Mouse (Mus musculus): ENCODE results near the gene Rgs9bp. TPM values are rescaled to one million over a fixed set of nuclear protein-coding genes. Genes with fewer than 3 reads are reported as not detected.
"Not testable (repeated sequence)": the region's sequence is repeated elsewhere in the genome, so short reads cannot be mapped to it uniquely, and the experiment has no call there.

Rgs9bp gene
- polyA plus RNA-seq, 1 experiment from 2014 or later: 0.22 TPM

DNA sequence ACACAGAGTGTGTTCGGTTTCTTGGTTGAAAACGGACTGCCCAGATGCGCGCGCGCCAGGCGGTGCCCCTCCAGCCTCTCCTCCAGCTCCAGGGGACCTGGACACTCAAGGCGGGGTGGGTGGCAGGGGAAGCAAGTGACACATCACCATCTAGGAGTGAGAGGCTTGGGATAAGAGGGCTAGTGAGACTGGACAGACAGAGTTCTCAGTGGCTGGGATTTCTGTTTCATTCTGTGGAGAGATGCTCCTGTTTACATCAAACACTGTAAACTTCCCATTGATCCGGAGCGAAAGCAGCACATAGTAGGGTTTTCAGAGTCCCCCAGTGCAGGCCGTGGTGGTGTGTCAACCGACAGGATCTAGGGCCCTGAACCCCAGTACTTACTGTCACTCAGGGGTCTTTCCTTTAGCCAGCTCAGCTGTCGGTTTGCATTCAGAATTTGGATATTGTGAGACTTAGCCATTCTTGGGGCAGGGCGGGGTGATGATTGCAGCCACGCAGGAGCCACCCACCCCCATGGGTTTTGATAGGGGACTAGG lies 1.6 kb upstream of the Rgs9bp start:
- H3K9ac ChIP-seq (ENCODE audit: low read depth, low read length): peak overlapping the region; percentile 95
- DNase-seq (ENCODE audit: low spot score): no peak
- H3K27ac ChIP-seq (ENCODE audit: low read depth, low read length): peak overlapping the region; percentile 86
- peaks cover 3% of the 10 kb centered on the region for H3K36me3 ChIP-seq (ENCODE audit: control insufficient read depth, insufficient read depth, low read length)
- H3K27me3 ChIP-seq (replicated peaks; ENCODE audit: control insufficient read depth, insufficient read depth, low read length): peaks cover 25% of the 10 kb centered on the region
- H3K9me3 ChIP-seq (ENCODE audit: control insufficient read depth, low read length): no peaks in the 10 kb centered on the region
- H3K4me2 ChIP-seq: peak overlapping the region; percentile 100
- peak overlapping the region; percentile 97 for H3K4me3 ChIP-seq (ENCODE audit: low read depth, low read length)
- WGBS: 18% methylated on average over 15 of the region's 15 CpGs
- no peak for ATAC-seq (replicated peaks; ENCODE audit: low FRiP score)
- H3K4me1 ChIP-seq (replicated peaks; ENCODE audit: control insufficient read depth, insufficient read depth, low read length): peaks cover 41% of the 10 kb centered on the region

- WGBS: under 1% methylated on average over 49 of the region's 49 CpGs
Measured at GRCm38 (mm10) chr7:35586055-35586905, 898 bp upstream of the Rgs9bp start, which contains the start of gene Ankrd27. TSS of gene Ankrd27 (plus strand) at chr7:35586244.

GRCm38 (mm10) chr7:35584786-35585190 lies 594 bp downstream of the Rgs9bp start:
- Histone ChIP-seq H3K4me1 (replicated peaks; ENCODE audit: control insufficient read depth, insufficient read depth, low read length) (peaks cover 41% of the 10 kb centered on the region), H3K27me3 (replicated peaks; ENCODE audit: control insufficient read depth, insufficient read depth, low read length) (peaks cover 25% of the 10 kb centered on the region), H3K9ac (ENCODE audit: low read depth, low read length) (peak overlapping the region; percentile 64), H3K4me2 (peak overlapping the region; percentile 100), H3K4me3 (ENCODE audit: low read depth, low read length) (peak overlapping the region; percentile 97), H3K36me3 (ENCODE audit: control insufficient read depth, insufficient read depth, low read length) (no peaks in the 10 kb centered on the region), H3K9me3 (ENCODE audit: control insufficient read depth, low read length) (no peaks in the 10 kb centered on the region), H3K27ac (ENCODE audit: low read depth, low read length) (no peak overlapping the region)
- DNase-seq (ENCODE audit: low spot score) (no peak), ATAC-seq (replicated peaks; ENCODE audit: low FRiP score) (no peak)
- WGBS: under 1% methylated on average over 50 of the region's 50 CpGs

More at GRCm38 (mm10) chr7:35586055-35586905, 898 bp upstream of the Rgs9bp start, which contains the start of gene Ankrd27:
- DNase-seq (ENCODE audit: low spot score) (peak; percentile 92), ATAC-seq (replicated peaks; ENCODE audit: low FRiP score) (peak; percentile 95)
- Histone ChIP-seq H3K27ac (ENCODE audit: low read depth, low read length) (peak within 1 kb of the TSS; percentile 86), H3K4me2 (peak within 1 kb of the TSS; percentile 100), H3K9me3 (ENCODE audit: control insufficient read depth, low read length) (no peaks in the 10 kb centered on the region), H3K4me3 (ENCODE audit: low read depth, low read length) (peak within 1 kb of the TSS; percentile 97), H3K9ac (ENCODE audit: low read depth, low read length) (peak within 1 kb of the TSS; percentile 95), H3K27me3 (replicated peaks; ENCODE audit: control insufficient read depth, insufficient read depth, low read length) (peaks cover 25% of the 10 kb centered on the region), H3K4me1 (replicated peaks; ENCODE audit: control insufficient read depth, insufficient read depth, low read length) (peaks cover 41% of the 10 kb centered on the region), H3K36me3 (ENCODE audit: control insufficient read depth, insufficient read depth, low read length) (no peaks in the 10 kb centered on the region)

GRCm38 (mm10) chr7:35584068-35584785 lies 1.2 kb downstream of the Rgs9bp start:
- 7% methylated on average over 36 of the region's 36 CpGs for WGBS
- Histone ChIP-seq H3K4me2 (peak overlapping the region; percentile 100), H3K27me3 (replicated peaks; ENCODE audit: control insufficient read depth, insufficient read depth, low read length) (peaks cover 25% of the 10 kb centered on the region), H3K27ac (ENCODE audit: low read depth, low read length) (no peak overlapping the region), H3K9me3 (ENCODE audit: control insufficient read depth, low read length) (no peaks in the 10 kb centered on the region), H3K36me3 (ENCODE audit: control insufficient read depth, insufficient read depth, low read length) (no peaks in the 10 kb centered on the region), H3K4me3 (ENCODE audit: low read depth, low read length) (peak overlapping the region; percentile 97), H3K4me1 (replicated peaks; ENCODE audit: control insufficient read depth, insufficient read depth, low read length) (peaks cover 39% of the 10 kb centered on the region), H3K9ac (ENCODE audit: low read depth, low read length) (peak overlapping the region; percentile 64)
- DNase-seq (ENCODE audit: low spot score): no peak
- no peak for ATAC-seq (replicated peaks; ENCODE audit: low FRiP score)

DNA sequence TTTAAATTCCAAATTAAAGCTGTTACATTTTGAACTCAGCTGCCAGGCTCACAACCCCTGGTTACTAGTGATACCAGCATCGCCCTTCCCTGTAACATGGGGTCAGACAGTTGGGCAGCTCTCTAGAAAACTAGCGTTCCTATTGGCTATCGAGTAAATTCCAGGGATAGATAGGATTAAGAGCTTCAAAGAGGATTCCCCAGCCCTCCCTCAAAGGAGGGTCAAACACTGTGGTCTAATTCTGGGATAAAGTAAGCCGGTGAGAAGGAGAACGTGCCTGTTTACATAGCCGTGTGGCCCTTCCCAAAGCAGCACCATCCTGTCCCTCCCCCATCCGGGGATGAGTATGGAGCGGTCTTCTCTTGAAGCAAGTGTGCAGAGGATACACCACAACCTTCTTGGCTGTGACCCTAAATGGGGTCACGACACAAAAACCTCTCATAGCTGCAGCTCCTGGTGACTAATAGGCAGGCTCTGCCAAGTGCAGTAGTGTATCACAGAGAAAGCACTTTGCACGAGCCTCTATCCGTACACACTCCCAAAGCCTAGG lies 1.8 kb downstream of the Rgs9bp start:
- H3K4me2 ChIP-seq: 0 out of 2 replicates have a peak overlapping the region, but pooled peaks have one; percentile 100
- H3K9me3 ChIP-seq (ENCODE audit: control insufficient read depth, low read length): no peaks in the 10 kb centered on the region
- 26% methylated on average over 11 of the region's 11 CpGs for WGBS
- H3K27me3 ChIP-seq (replicated peaks; ENCODE audit: control insufficient read depth, insufficient read depth, low read length): peaks cover 25% of the 10 kb centered on the region
- ATAC-seq (replicated peaks; ENCODE audit: low FRiP score) (no peak), DNase-seq (ENCODE audit: low spot score) (no peak)
- peaks cover 32% of the 10 kb centered on the region for H3K4me1 ChIP-seq (replicated peaks; ENCODE audit: control insufficient read depth, insufficient read depth, low read length)
- no peaks in the 10 kb centered on the region for H3K36me3 ChIP-seq (ENCODE audit: control insufficient read depth, insufficient read depth, low read length)
- H3K9ac ChIP-seq (ENCODE audit: low read depth, low read length): no peak overlapping the region
- no peak overlapping the region for H3K27ac ChIP-seq (ENCODE audit: low read depth, low read length)
- H3K4me3 ChIP-seq (ENCODE audit: low read depth, low read length): no peak overlapping the region

DNA sequence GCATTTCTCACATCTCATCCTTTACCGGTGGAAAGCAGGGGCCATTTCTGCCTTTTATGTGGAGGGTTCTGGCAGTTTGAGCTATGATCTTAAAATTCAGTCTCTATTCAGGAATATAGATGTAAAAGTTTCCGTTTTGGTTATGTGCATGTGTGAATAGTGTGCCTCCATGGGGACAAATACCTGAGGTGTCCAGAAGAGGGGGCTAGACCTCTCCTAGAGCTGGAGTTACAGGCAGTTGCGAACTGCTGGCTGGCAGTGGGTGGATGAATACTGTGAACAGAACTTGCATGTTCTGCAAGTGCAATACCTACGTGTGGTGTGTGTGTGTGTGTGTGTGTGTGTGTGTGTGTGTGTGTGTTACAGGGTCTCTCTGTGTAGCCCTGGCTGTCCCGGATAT lies 2.7 kb downstream of the Rgs9bp start:
- no peak for ATAC-seq (replicated peaks; ENCODE audit: low FRiP score)
- Histone ChIP-seq H3K9me3 (ENCODE audit: control insufficient read depth, low read length) (no peaks in the 10 kb centered on the region), H3K36me3 (ENCODE audit: control insufficient read depth, insufficient read depth, low read length) (no peaks in the 10 kb centered on the region), H3K9ac (ENCODE audit: low read depth, low read length) (no peak overlapping the region), H3K27ac (ENCODE audit: low read depth, low read length) (no peak overlapping the region), H3K4me2 (no peak overlapping the region), H3K4me1 (replicated peaks; ENCODE audit: control insufficient read depth, insufficient read depth, low read length) (peaks cover 24% of the 10 kb centered on the region), H3K27me3 (replicated peaks; ENCODE audit: control insufficient read depth, insufficient read depth, low read length) (peaks cover 25% of the 10 kb centered on the region), H3K4me3 (ENCODE audit: low read depth, low read length) (no peak overlapping the region)
- no peak for DNase-seq (ENCODE audit: low spot score)
- 70% methylated on average over 5 of the region's 5 CpGs for WGBS

DNA sequence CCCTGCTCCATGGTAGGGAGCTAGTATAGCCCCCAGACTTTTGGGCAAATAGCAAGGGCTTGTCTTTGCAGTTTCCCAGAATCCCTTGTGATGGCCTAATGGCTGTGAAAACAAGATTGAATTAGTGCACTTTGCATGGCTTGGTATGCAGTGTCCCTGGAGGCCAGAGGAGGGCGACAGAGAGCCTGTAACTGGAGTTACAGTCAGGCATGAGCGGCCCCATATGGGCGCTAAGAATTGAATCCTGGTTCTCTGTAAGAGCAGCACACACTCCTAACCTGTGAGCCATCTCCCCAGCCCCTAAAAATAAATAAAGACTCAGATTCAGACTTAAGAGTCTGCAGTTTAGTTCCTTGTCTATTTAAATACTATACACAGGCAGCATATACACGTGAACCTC lies 5.5 kb downstream of the Rgs9bp start:
- H3K4me1 ChIP-seq (replicated peaks; ENCODE audit: control insufficient read depth, insufficient read depth, low read length): peaks cover 12% of the 10 kb centered on the region
- no peaks in the 10 kb centered on the region for H3K36me3 ChIP-seq (ENCODE audit: control insufficient read depth, insufficient read depth, low read length)
- no peak for DNase-seq (ENCODE audit: low spot score)
- no peak overlapping the region for H3K4me3 ChIP-seq (ENCODE audit: low read depth, low read length)
- no peak overlapping the region for H3K4me2 ChIP-seq
- ATAC-seq (replicated peaks; ENCODE audit: low FRiP score): no peak
- no peaks in the 10 kb centered on the region for H3K9me3 ChIP-seq (ENCODE audit: control insufficient read depth, low read length)
- no peak overlapping the region for H3K27ac ChIP-seq (ENCODE audit: low read depth, low read length)
- WGBS: 38% methylated on average over 4 of the region's 4 CpGs
- no peak overlapping the region for H3K9ac ChIP-seq (ENCODE audit: low read depth, low read length)
- H3K27me3 ChIP-seq (replicated peaks; ENCODE audit: control insufficient read depth, insufficient read depth, low read length): peaks cover 25% of the 10 kb centered on the region

DNA sequence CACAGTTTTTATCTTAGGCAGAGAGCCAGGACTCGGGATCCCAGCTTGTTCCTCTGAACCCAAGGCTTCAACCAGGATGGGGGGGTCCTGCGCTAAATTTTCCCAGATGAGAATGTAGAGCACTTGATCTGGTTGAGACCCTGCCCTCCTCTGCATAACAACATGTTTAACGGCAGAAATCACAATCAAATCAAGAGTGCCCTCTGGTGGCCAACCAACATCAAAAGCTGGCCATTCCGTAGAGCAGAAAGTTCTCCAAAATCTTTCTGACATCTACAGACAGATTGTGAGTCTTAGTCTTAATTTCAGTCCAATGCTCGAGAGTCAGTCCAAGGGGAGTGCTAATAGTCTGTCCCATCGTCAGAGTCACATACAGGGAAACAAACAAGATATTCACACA lies 14.5 kb downstream of the Rgs9bp start:
- not testable (repeated sequence) for H3K9me3 ChIP-seq (ENCODE audit: control insufficient read depth, low read length); H3K4me3 ChIP-seq (ENCODE audit: low read depth, low read length); H3K36me3 ChIP-seq (ENCODE audit: control insufficient read depth, insufficient read depth, low read length); H3K9ac ChIP-seq (ENCODE audit: low read depth, low read length); H3K4me2 ChIP-seq; DNase-seq (ENCODE audit: low spot score); H3K27me3 ChIP-seq (replicated peaks; ENCODE audit: control insufficient read depth, insufficient read depth, low read length); H3K27ac ChIP-seq (ENCODE audit: low read depth, low read length); H3K4me1 ChIP-seq (replicated peaks; ENCODE audit: control insufficient read depth, insufficient read depth, low read length); ATAC-seq (replicated peaks; ENCODE audit: low FRiP score)
- WGBS: 25% methylated on average over 6 of the region's 6 CpGs

Measured in liver, embryonic 11.5 days (tissue).